Comparison of ENCODE assay signal across 18 mouse cellular contexts in genomic region chr10:56852484-56852883, GRCm38 (mm10).
DNase-seq lines count a peak whose midpoint lies in the region; ATAC-seq lines count a peak whose summit lies in the region.
"Had no signal": no experiment of that assay in that cellular context is flagged by ENCODE, and none has a peak within 500 bp of the region (broad histone marks: within the 10 kb centered on the region; RNA-seq: fewer than 3 reads in every experiment).

No protein-coding gene starts in this region.

- WGBS in limb, embryonic 13.5 days, result 70% methylated on average over 2 of the region's 2 CpGs
- WGBS in limb, embryonic 10.5 days, result 83% methylated on average over 2 of the region's 2 CpGs

- intact Hi-C loops in heart, postnatal 25 days (cut with DNase I), result no loop called here

- no peaks in the 10 kb centered on the region for H3K27me3 ChIP-seq in limb, embryonic 13.5 days
- H3K27me3 ChIP-seq in limb, embryonic 10.5 days (ENCODE audit: low read depth, poor library complexity, severe bottlenecking), result no peaks in the 10 kb centered on the region
- H3K27me3 ChIP-seq: embryonic facial prominence, embryonic 12.5 days; forebrain, embryonic 15.5 days had no signal

- peaks cover 36% of the 10 kb centered on the region for H3K4me1 ChIP-seq in limb, embryonic 13.5 days
- H3K4me1 ChIP-seq in limb, embryonic 10.5 days, result peaks cover 21% of the 10 kb centered on the region; the same call in 1 of the 2 replicates
- H3K4me1 ChIP-seq: forebrain, embryonic 15.5 days; hindbrain, embryonic 10.5 days had no signal

- ATAC-seq in limb, embryonic 13.5 days (ENCODE audit: low FRiP score, low read depth), result no peak
- ATAC-seq in hematopoietic stem cell, adult 5-6 weeks (replicated peaks in 1 of 2; ENCODE audit: insufficient read depth in 1 of 2, low FRiP score in 2 of 2, low TSS enrichment in 1 of 2, low read depth in 1 of 2, poor library complexity in 2 of 2, severe bottlenecking in 2 of 2), result peak; percentile 98 to 99
- ATAC-seq in monocyte, adult 5-6 weeks (replicated peaks; ENCODE audit: insufficient number of reproducible peaks, low FRiP score, low TSS enrichment, poor library complexity, severe bottlenecking), result 0 out of 2 replicates have a peak, but pooled peaks have one; percentile 31
- ATAC-seq: forebrain, embryonic 15.5 days had no signal

- H3K9me3 ChIP-seq in limb, embryonic 13.5 days, result no peaks in the 10 kb centered on the region
- no peaks in the 10 kb centered on the region for H3K9me3 ChIP-seq in limb, embryonic 10.5 days (replicated peaks)
- H3K9me3 ChIP-seq: embryonic facial prominence, embryonic 12.5 days; forebrain, embryonic 15.5 days; heart, embryonic 10.5 days; hindbrain, embryonic 10.5 days had no signal

- DNase-seq in limb, embryonic 10.5 days (ENCODE audit: low spot score), result no peak
- DNase-seq in heart, postnatal 25 days (ENCODE audit: low spot score), result no peak
- no peak for DNase-seq in urinary bladder, postnatal 10 days (ENCODE audit: low spot score)
- DNase-seq: adrenal gland, adult 2 months; adrenal gland, postnatal 36 days; cerebellum, adult 18-20 months; cerebellum, postnatal 10 days; gastrocnemius, postnatal 36 days; heart, adult 18-20 months; heart, postnatal 10 days had no signal

- no peak overlapping the region for H3K4me3 ChIP-seq in limb, embryonic 13.5 days
- H3K4me3 ChIP-seq in limb, embryonic 10.5 days, result no peak overlapping the region
- H3K4me3 ChIP-seq: embryonic facial prominence, embryonic 12.5 days; forebrain, embryonic 15.5 days; heart, embryonic 10.5 days; hindbrain, embryonic 10.5 days had no signal

- H3K36me3 ChIP-seq in limb, embryonic 13.5 days, result no peaks in the 10 kb centered on the region
- H3K36me3 ChIP-seq in limb, embryonic 10.5 days, result no peaks in the 10 kb centered on the region
- H3K36me3 ChIP-seq: embryonic facial prominence, embryonic 12.5 days; forebrain, embryonic 15.5 days; heart, embryonic 10.5 days; hindbrain, embryonic 10.5 days had no signal

- no peak overlapping the region for H3K9ac ChIP-seq in limb, embryonic 13.5 days
- H3K9ac ChIP-seq: embryonic facial prominence, embryonic 12.5 days; forebrain, embryonic 15.5 days; hindbrain, embryonic 14.5 days had no signal

- H3K27ac ChIP-seq in limb, embryonic 13.5 days, result 0 out of 2 replicates have a peak overlapping the region, but pooled peaks have one; percentile 10
- no peak overlapping the region for H3K27ac ChIP-seq in limb, embryonic 10.5 days
- H3K27ac ChIP-seq: embryonic facial prominence, embryonic 12.5 days; forebrain, embryonic 15.5 days; heart, embryonic 10.5 days; hindbrain, embryonic 10.5 days; hindbrain, embryonic 14.5 days had no signal

- H3K4me2 ChIP-seq in limb, embryonic 13.5 days (replicated peaks), result no peak overlapping the region
- H3K4me2 ChIP-seq: embryonic facial prominence, embryonic 12.5 days; forebrain, embryonic 15.5 days; hindbrain, embryonic 14.5 days had no signal
